ENCODE assay signal across 8 mouse cellular contexts in the genomic region with DNA sequence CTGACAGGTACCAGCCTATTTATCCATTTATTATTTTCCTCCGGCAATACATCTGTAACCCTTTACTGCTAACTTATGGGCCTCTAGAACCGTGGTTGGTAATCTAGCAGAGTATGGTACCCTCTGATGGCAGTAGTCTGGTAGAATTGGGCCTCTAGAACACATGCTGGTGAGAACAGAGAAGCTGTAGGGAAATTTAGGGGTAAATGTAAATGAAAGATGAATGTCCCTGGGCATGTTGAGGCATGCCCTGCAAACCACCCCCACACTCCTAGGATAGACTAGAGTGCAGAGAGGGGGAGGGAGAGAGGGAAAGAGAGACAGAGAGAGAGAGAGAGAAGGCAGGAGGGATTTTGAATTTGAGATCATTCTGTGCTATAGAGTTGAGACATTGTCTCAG. TPM values are rescaled to one million over a fixed set of nuclear protein-coding genes. Genes with fewer than 3 reads are reported as not detected.
DNase-seq lines count a peak whose midpoint lies in the region; ATAC-seq and TF ChIP-seq lines count a peak whose summit lies in the region.

No protein-coding gene starts in this region.

- DNase-seq in ovary, adult 18-20 months (ENCODE audit: low spot score), result no peak
- DNase-seq in thymus, postnatal 25 days, result no peak
- no peak for DNase-seq in embryo, embryonic 10.5 days (ENCODE audit: low spot score)

- peak overlapping the region; percentile 67 for H3K4me2 ChIP-seq in forebrain, embryonic 15.5 days (replicated peaks)
- peak overlapping the region; percentile 79 for H3K4me2 ChIP-seq in liver, embryonic 15.5 days

- whole genome bisulfite sequencing in forebrain, embryonic 15.5 days, result 37% methylated on average over 2 of the region's 2 CpGs
- WGBS in liver, embryonic 15.5 days (ENCODE audit: insufficient replicate concordance), result 47% methylated on average over 2 of the region's 2 CpGs

- H3K4me1 ChIP-seq in erythroblast, embryonic 14.5 days (ENCODE audit: control insufficient read depth), result peaks cover 60% of the 10 kb centered on the region
- H3K4me1 ChIP-seq in E14TG2a.4 (replicated peaks; ENCODE audit: low read depth, low read length), result peaks cover 66% of the 10 kb centered on the region
- peaks cover 51% of the 10 kb centered on the region for H3K4me1 ChIP-seq in forebrain, embryonic 15.5 days
- H3K4me1 ChIP-seq in liver, embryonic 15.5 days (replicated peaks), result peaks cover 53% of the 10 kb centered on the region

- no peak overlapping the region for H3K27ac ChIP-seq in forebrain, embryonic 15.5 days (replicated peaks)
- H3K27ac ChIP-seq in liver, embryonic 15.5 days (replicated peaks), result no peak overlapping the region

- ATAC-seq in erythroblast, adult 5-6 weeks (replicated peaks; ENCODE audit: low FRiP score, poor library complexity, severe bottlenecking), result no peak
- ATAC-seq in forebrain, embryonic 15.5 days (replicated peaks), result no peak
- ATAC-seq in liver, embryonic 15.5 days (ENCODE audit: insufficient read depth), result no peak

- TF ChIP-seq CTCF in E14TG2a.4 (conservative IDR thresholded peaks at IDR 0.05; ENCODE audit: low read length), result no peak

- H3K9ac ChIP-seq in forebrain, embryonic 15.5 days (replicated peaks), result peak overlapping the region; percentile 68
- H3K9ac ChIP-seq in liver, embryonic 15.5 days, result peak overlapping the region; percentile 64

- H3K9me3 ChIP-seq in erythroblast, embryonic 14.5 days (ENCODE audit: control insufficient read depth, low read length), result no peaks in the 10 kb centered on the region
- H3K9me3 ChIP-seq in E14TG2a.4 (ENCODE audit: low read length), result no peaks in the 10 kb centered on the region
- no peaks in the 10 kb centered on the region for H3K9me3 ChIP-seq in forebrain, embryonic 15.5 days
- H3K9me3 ChIP-seq in liver, embryonic 15.5 days (replicated peaks), result no peaks in the 10 kb centered on the region

- peaks cover 38% of the 10 kb centered on the region for H3K36me3 ChIP-seq in erythroblast, embryonic 14.5 days (ENCODE audit: control insufficient read depth)
- peaks cover 44% of the 10 kb centered on the region for H3K36me3 ChIP-seq in E14TG2a.4 (ENCODE audit: insufficient read depth, low read length)
- no peaks in the 10 kb centered on the region for H3K36me3 ChIP-seq in forebrain, embryonic 15.5 days
- peaks cover 27% of the 10 kb centered on the region for H3K36me3 ChIP-seq in liver, embryonic 15.5 days (replicated peaks)

- H3K27me3 ChIP-seq in erythroblast, embryonic 14.5 days (ENCODE audit: control insufficient read depth), result no peaks in the 10 kb centered on the region
- H3K27me3 ChIP-seq in E14TG2a.4 (ENCODE audit: insufficient read depth, low read length), result no peaks in the 10 kb centered on the region
- H3K27me3 ChIP-seq in forebrain, embryonic 15.5 days, result no peaks in the 10 kb centered on the region
- H3K27me3 ChIP-seq in liver, embryonic 15.5 days, result no peaks in the 10 kb centered on the region

- H3K4me3 ChIP-seq in erythroblast, embryonic 14.5 days (replicated peaks), result peak overlapping the region; percentile 85
- H3K4me3 ChIP-seq in E14TG2a.4 (replicated peaks; ENCODE audit: low read length), result peak overlapping the region; percentile 93
- peak overlapping the region; percentile 82 for H3K4me3 ChIP-seq in forebrain, embryonic 15.5 days
- peak overlapping the region; percentile 73 for H3K4me3 ChIP-seq in liver, embryonic 15.5 days (replicated peaks)

RNA-seq across cellular contexts. Expression of a gene that starts 0.8 kb away (rescaled TPM):
- 8.4 and 10.1 TPM in 2 replicates for polyA plus RNA-seq in erythroblast, embryonic 14.5 days (2012)
- total RNA-seq in erythroblast, adult 5-6 weeks (2015; ENCODE audit: low replicate concordance), result 4.4 and 5.9 TPM in 2 replicates
- 9.5 and 14.1 TPM in 2 replicates for total RNA-seq in erythroblast, adult 5-6 weeks (2017; ENCODE audit: low replicate concordance)
- 35.6 and 41.5 TPM in 2 replicates for polyA plus RNA-seq in forebrain, embryonic 15.5 days (2015; fragmentation: Nextera tagmentation; extraction: Ambion mirVana)
- 11.9 and 13.6 TPM in 2 replicates for polyA plus RNA-seq in liver, embryonic 15.5 days (2015; fragmentation: Nextera tagmentation; extraction: Ambion mirVana)

RNA-seq across cellular contexts. Expression of a gene that starts 19.7 kb away (rescaled TPM):
- not detected in 2 replicates for polyA plus RNA-seq in erythroblast, embryonic 14.5 days (2012)
- total RNA-seq in erythroblast, adult 5-6 weeks (2015; ENCODE audit: low replicate concordance), result not detected in 2 replicates
- total RNA-seq in erythroblast, adult 5-6 weeks (2017; ENCODE audit: low replicate concordance), result not detected in 2 replicates
- not detected in 2 replicates for polyA plus RNA-seq in forebrain, embryonic 15.5 days (2015; fragmentation: Nextera tagmentation; extraction: Ambion mirVana)
- 0.47 and 0.56 TPM in 2 replicates for polyA plus RNA-seq in liver, embryonic 15.5 days (2015; fragmentation: Nextera tagmentation; extraction: Ambion mirVana)

RNA-seq across cellular contexts. Expression of a gene that starts 30.9 kb away (rescaled TPM):
- polyA plus RNA-seq in erythroblast, embryonic 14.5 days (2012), result 0.15 and 0.33 TPM in 2 replicates
- total RNA-seq in erythroblast, adult 5-6 weeks (2015; ENCODE audit: low replicate concordance), result not detected in 2 replicates
- 0.14 TPM in 1 of 2 replicates, not detected in the other for total RNA-seq in erythroblast, adult 5-6 weeks (2017; ENCODE audit: low replicate concordance)
- 49.1 and 52.8 TPM in 2 replicates for polyA plus RNA-seq in forebrain, embryonic 15.5 days (2015; fragmentation: Nextera tagmentation; extraction: Ambion mirVana)
- 0.24 and 0.36 TPM in 2 replicates for polyA plus RNA-seq in liver, embryonic 15.5 days (2015; fragmentation: Nextera tagmentation; extraction: Ambion mirVana)

Comparison
In these comparisons a context has a peak if more than half of its experiments do, and no peak if none do; other contexts are left out.
1. RNA of a gene that starts 30.9 kb away (polyA plus RNA-seq): 49.1 to 52.8 TPM in forebrain, embryonic 15.5 days; 0.24 to 0.36 TPM in liver, embryonic 15.5 days and 0.15 to 0.33 TPM in erythroblast, embryonic 14.5 days; every median in the first group is over 10 times any median in the second.
2. Peak in every context shown above with its lines, with median percentiles within 50 percentile points of each other: H3K4me3 ChIP-seq.